Mouse (Mus musculus): ENCODE measurements at regions not wholly inside any gene's neighbourhood (a gene's known extent, or its start where the extent isn't known, plus 50 kb on each side); places are given as distances from the start of the nearest gene placed in this dataset.

GRCm38 (mm10) chr4:94427581-94427980 is 128.8 kb upstream of the Gm10306 start:
- Histone ChIP-seq H3K27me3 (replicated peaks) (no peaks in the 10 kb centered on the region), H3K9ac (no peak overlapping the region), H3K27ac (no peak overlapping the region), H3K4me3 (replicated peaks) (no peak overlapping the region), H3K4me2 (no peak overlapping the region), H3K4me1 (no peaks in the 10 kb centered on the region), H3K9me3 (no peaks in the 10 kb centered on the region), H3K36me3 (no peaks in the 10 kb centered on the region)
- no peak for ATAC-seq (ENCODE audit: insufficient read depth, low FRiP score, low read depth)
- 92% methylated on average over 5 of the region's 5 CpGs for WGBS

DNA sequence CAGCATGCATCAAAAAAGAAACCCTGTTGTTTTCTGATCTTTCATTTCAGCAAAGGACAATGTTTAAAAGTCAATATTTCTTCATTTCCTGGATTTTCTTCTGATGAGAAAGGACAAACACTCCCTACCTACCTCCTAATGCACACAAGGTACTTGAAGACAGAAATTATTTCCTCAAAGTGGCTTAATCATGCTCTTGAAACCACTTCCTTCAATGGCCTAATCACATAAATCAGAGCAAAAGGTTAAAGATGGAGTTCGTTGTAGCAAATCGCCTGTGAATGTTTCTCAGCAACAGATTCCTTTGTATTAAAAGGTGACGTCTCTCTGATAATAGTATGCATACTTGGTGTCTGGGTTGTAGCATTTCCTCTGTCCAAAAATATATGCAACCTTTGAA is 124.3 kb upstream of the Gm10306 start:
- Histone ChIP-seq H3K27ac (no peak overlapping the region), H3K9ac (no peak overlapping the region), H3K36me3 (no peaks in the 10 kb centered on the region), H3K4me2 (no peak overlapping the region), H3K27me3 (replicated peaks) (no peaks in the 10 kb centered on the region), H3K9me3 (no peaks in the 10 kb centered on the region), H3K4me1 (no peaks in the 10 kb centered on the region), H3K4me3 (replicated peaks) (no peak overlapping the region)
- no peak for ATAC-seq (ENCODE audit: insufficient read depth, low FRiP score, low read depth)
- WGBS, result 66% methylated on average over 3 of the region's 3 CpGs

- no peak overlapping the region for H3K4me2 ChIP-seq
- no peak overlapping the region for H3K27ac ChIP-seq
- H3K36me3 ChIP-seq, result no peaks in the 10 kb centered on the region
- no peaks in the 10 kb centered on the region for H3K27me3 ChIP-seq (replicated peaks)
- no peaks in the 10 kb centered on the region for H3K4me1 ChIP-seq
- ATAC-seq (ENCODE audit: insufficient read depth, low FRiP score, low read depth), result no peak
- H3K4me3 ChIP-seq (replicated peaks), result no peak overlapping the region
- H3K9ac ChIP-seq, result no peak overlapping the region
- no peaks in the 10 kb centered on the region for H3K9me3 ChIP-seq
- 53% methylated on average over 10 of the region's 10 CpGs for WGBS
Observed at GRCm38 (mm10) chr4:94437717-94438435, 118.5 kb upstream of the Gm10306 start.

DNA sequence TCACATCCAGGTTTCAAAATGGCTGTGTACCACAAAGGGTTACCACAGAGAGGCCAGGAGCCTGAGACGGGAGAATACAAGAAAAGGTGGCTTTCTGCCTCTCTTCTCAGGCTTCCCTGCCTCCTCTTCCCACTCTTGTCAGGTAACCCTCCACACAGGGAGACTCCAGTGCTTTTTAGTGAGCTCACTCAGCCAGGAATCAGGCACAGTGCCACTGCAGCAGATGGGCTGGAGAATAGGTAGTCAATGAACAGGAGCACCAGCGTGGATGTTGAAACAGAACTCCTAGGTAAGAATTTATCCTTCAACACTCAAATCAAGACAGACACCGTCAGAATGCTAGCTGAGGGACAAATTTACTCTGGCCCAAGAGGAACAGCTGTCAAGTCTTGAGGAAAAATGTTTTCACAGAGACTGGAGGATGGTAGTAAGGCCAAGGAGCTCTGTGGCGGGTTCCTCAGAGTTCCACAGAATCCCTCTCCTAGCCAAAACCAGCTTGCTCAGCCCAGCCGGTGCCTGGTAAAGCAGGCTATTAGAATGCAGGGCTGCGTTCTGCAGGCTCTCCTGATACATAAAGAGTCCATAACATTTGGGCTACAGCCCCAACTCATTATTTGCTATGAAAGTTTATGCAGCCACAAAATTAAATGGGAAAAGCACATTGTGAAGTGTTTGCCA is 117.0 kb upstream of the Gm10306 start:
- Histone ChIP-seq H3K27ac (no peak overlapping the region), H3K9ac (no peak overlapping the region), H3K27me3 (replicated peaks) (no peaks in the 10 kb centered on the region), H3K9me3 (no peaks in the 10 kb centered on the region), H3K4me1 (no peaks in the 10 kb centered on the region), H3K4me2 (no peak overlapping the region), H3K36me3 (no peaks in the 10 kb centered on the region), H3K4me3 (replicated peaks) (no peak overlapping the region)
- no peak for ATAC-seq (ENCODE audit: insufficient read depth, low FRiP score, low read depth)
- 72% methylated on average over 6 of the region's 6 CpGs for WGBS

- Histone ChIP-seq H3K4me2 (no peak overlapping the region), H3K9ac (no peak overlapping the region), H3K4me1 (no peaks in the 10 kb centered on the region), H3K4me3 (replicated peaks) (no peak overlapping the region), H3K36me3 (no peaks in the 10 kb centered on the region), H3K9me3 (no peaks in the 10 kb centered on the region), H3K27ac (no peak overlapping the region), H3K27me3 (replicated peaks) (no peaks in the 10 kb centered on the region)
- no peak for ATAC-seq (ENCODE audit: insufficient read depth, low FRiP score, low read depth)
- 69% methylated on average over 4 of the region's 4 CpGs for WGBS
Observed at GRCm38 (mm10) chr4:94446604-94447003, 109.7 kb upstream of the Gm10306 start.
